14 mouse cellular contexts compared by ENCODE assay signal in genomic region chr8:79160302-79160701, GRCm38 (mm10).
DNase-seq lines count a peak whose midpoint lies in the region; ATAC-seq and TF ChIP-seq lines count a peak whose summit lies in the region.
"Had no signal": no experiment of that assay in that cellular context is flagged by ENCODE, and none has a peak within 500 bp of the region (broad histone marks: within the 10 kb centered on the region; RNA-seq: fewer than 3 reads in every experiment).

No protein-coding gene starts in this region.

- H3K4me2 ChIP-seq in intestine, embryonic 16.5 days (ENCODE audit: low read depth, low read length): no peak overlapping the region
- H3K4me2 ChIP-seq in intestine, postnatal 0 days (replicated peaks; ENCODE audit: low read depth): no peak overlapping the region
- no peak overlapping the region for H3K4me2 ChIP-seq in lung, postnatal 0 days (replicated peaks; ENCODE audit: low read depth, low read length)

- peak; percentile 61 for DNase-seq in adrenal gland, adult 8-10 months
- DNase-seq in kidney, adult 2 months: peak; percentile 82
- peak; percentile 54 for DNase-seq in lung, postnatal 0 days (ENCODE audit: low spot score)
- no peak for DNase-seq in T-cell, adult 2 months (ENCODE audit: low spot score)
- DNase-seq in right cerebral cortex, postnatal 36 days (ENCODE audit: low spot score in 2 of 2): no peak
- DNase-seq in gastrocnemius, postnatal 25 days: no peak
- DNase-seq: cerebellum, adult 9-10 months; gastrocnemius, postnatal 14 days; right cerebral cortex, postnatal 4 days; thymus, postnatal 25 days had no signal

- TF ChIP-seq EP300 in lung, postnatal 0 days (IDR thresholded peaks at IDR 0.05): 0 out of 2 replicates have a peak, but pooled peaks have one; percentile 30

- no peak for TF ChIP-seq POLR2A in kidney, adult 2 months (IDR thresholded peaks at IDR 0.05; ENCODE audit: low read depth, low read length)

- H3K4me3 ChIP-seq in intestine, embryonic 16.5 days (ENCODE audit: low read length): no peak overlapping the region
- no peak overlapping the region for H3K4me3 ChIP-seq in intestine, postnatal 0 days (ENCODE audit: low read depth, low read length)
- H3K4me3 ChIP-seq in kidney, adult 2 months (ENCODE audit: insufficient read depth, low read depth, low read length): no peak overlapping the region
- no peak overlapping the region for H3K4me3 ChIP-seq in lung, postnatal 0 days (ENCODE audit: low read depth, low read length)

- H3K4me1 ChIP-seq in intestine, embryonic 16.5 days (ENCODE audit: control insufficient read depth, insufficient read depth, low read length): peaks cover 14% of the 10 kb centered on the region
- peaks cover 8% of the 10 kb centered on the region; the same call in 1 of the 2 replicates for H3K4me1 ChIP-seq in intestine, postnatal 0 days (replicated peaks; ENCODE audit: control insufficient read depth, insufficient read depth, low read length)
- H3K4me1 ChIP-seq in kidney, adult 2 months (ENCODE audit: control insufficient read depth, insufficient read depth, low read length): peaks cover 15% of the 10 kb centered on the region
- peaks cover 16% of the 10 kb centered on the region; the same call in 1 of the 2 replicates for H3K4me1 ChIP-seq in lung, postnatal 0 days (ENCODE audit: insufficient read depth, low read depth, low read length)

- no peak overlapping the region for H3K9ac ChIP-seq in intestine, embryonic 16.5 days (ENCODE audit: low read depth, low read length)
- no peak overlapping the region for H3K9ac ChIP-seq in intestine, postnatal 0 days (ENCODE audit: low read depth, low read length)
- no peak overlapping the region for H3K9ac ChIP-seq in lung, postnatal 0 days (replicated peaks; ENCODE audit: low read depth)

- H3K27me3 ChIP-seq in intestine, embryonic 16.5 days (replicated peaks; ENCODE audit: control insufficient read depth, insufficient read depth, low read length): no peaks in the 10 kb centered on the region
- H3K27me3 ChIP-seq in intestine, postnatal 0 days (replicated peaks; ENCODE audit: control insufficient read depth, insufficient read depth, low read length): no peaks in the 10 kb centered on the region
- H3K27me3 ChIP-seq in kidney, adult 2 months (replicated peaks; ENCODE audit: control insufficient read depth, insufficient read depth, low read length): no peaks in the 10 kb centered on the region
- H3K27me3 ChIP-seq in lung, postnatal 0 days (replicated peaks; ENCODE audit: insufficient read depth, low read length): no peaks in the 10 kb centered on the region

- WGBS in intestine, embryonic 16.5 days: 48% methylated on average over 4 of the region's 4 CpGs
- WGBS in intestine, postnatal 0 days: 40% methylated on average over 4 of the region's 4 CpGs
- WGBS in kidney, adult 2 months: 19% methylated on average over 4 of the region's 4 CpGs
- 9% methylated on average over 4 of the region's 4 CpGs for WGBS in lung, postnatal 0 days

- H3K9me3 ChIP-seq in intestine, embryonic 16.5 days (ENCODE audit: control insufficient read depth, low read length): no peaks in the 10 kb centered on the region
- no peaks in the 10 kb centered on the region for H3K9me3 ChIP-seq in intestine, postnatal 0 days (ENCODE audit: control insufficient read depth)
- no peaks in the 10 kb centered on the region for H3K9me3 ChIP-seq in lung, postnatal 0 days (ENCODE audit: low read length)

- no peaks in the 10 kb centered on the region for H3K36me3 ChIP-seq in intestine, embryonic 16.5 days (ENCODE audit: control insufficient read depth, insufficient read depth, low read length)
- H3K36me3 ChIP-seq in intestine, postnatal 0 days (ENCODE audit: control insufficient read depth, insufficient read depth): no peaks in the 10 kb centered on the region; the same call in 1 of the 2 replicates
- no peaks in the 10 kb centered on the region for H3K36me3 ChIP-seq in kidney, adult 2 months (ENCODE audit: control insufficient read depth, insufficient read depth, low read length)
- H3K36me3 ChIP-seq in lung, postnatal 0 days (ENCODE audit: insufficient read depth, low read length): no peaks in the 10 kb centered on the region

- ATAC-seq in intestine, embryonic 16.5 days: 0 out of 2 replicates have a peak, but pooled peaks have one; percentile 12
- no peak for ATAC-seq in intestine, postnatal 0 days
- peak; percentile 60 for ATAC-seq in lung, postnatal 0 days
- ATAC-seq: activated CD4-positive, CD25-positive, alpha-beta regulatory T cell, adult 4 months; hindbrain, embryonic 16.5 days had no signal

- peak overlapping the region; percentile 29; the same call in 1 of the 2 replicates for H3K27ac ChIP-seq in intestine, embryonic 16.5 days (ENCODE audit: low read length)
- H3K27ac ChIP-seq in intestine, postnatal 0 days (ENCODE audit: low read depth, low read length): no peak overlapping the region
- peak overlapping the region; percentile 63; the same call in 1 of the 2 replicates for H3K27ac ChIP-seq in kidney, adult 2 months (ENCODE audit: insufficient read depth, low read depth, low read length)
- H3K27ac ChIP-seq in lung, postnatal 0 days (ENCODE audit: low read length): no peak overlapping the region

- TF ChIP-seq CTCF in intestine, postnatal 0 days (IDR thresholded peaks at IDR 0.05; ENCODE audit: low read depth): no peak
- TF ChIP-seq CTCF in kidney, adult 2 months (conservative IDR thresholded peaks at IDR 0.05; ENCODE audit: insufficient read depth, insufficient read length, low read depth, low read length): no peak
- TF ChIP-seq CTCF in lung, postnatal 0 days (IDR thresholded peaks at IDR 0.05): no peak

Comparison
In these comparisons a context has a peak if more than half of its experiments do, and no peak if none do; other contexts are left out.
1. H3K27ac ChIP-seq: peak in intestine, embryonic 16.5 days (single experiment) and kidney, adult 2 months (single experiment); none in intestine, postnatal 0 days (single experiment) and lung, postnatal 0 days (single experiment).
2. DNase-seq: peak in adrenal gland, adult 8-10 months (single experiment), kidney, adult 2 months (single experiment) and lung, postnatal 0 days (single experiment); none in T-cell, adult 2 months (single experiment), right cerebral cortex, postnatal 36 days (0 of 2) and gastrocnemius, postnatal 25 days (single experiment).